Mouse (Mus musculus): ENCODE data around the gene Arhgef17.

DNA sequence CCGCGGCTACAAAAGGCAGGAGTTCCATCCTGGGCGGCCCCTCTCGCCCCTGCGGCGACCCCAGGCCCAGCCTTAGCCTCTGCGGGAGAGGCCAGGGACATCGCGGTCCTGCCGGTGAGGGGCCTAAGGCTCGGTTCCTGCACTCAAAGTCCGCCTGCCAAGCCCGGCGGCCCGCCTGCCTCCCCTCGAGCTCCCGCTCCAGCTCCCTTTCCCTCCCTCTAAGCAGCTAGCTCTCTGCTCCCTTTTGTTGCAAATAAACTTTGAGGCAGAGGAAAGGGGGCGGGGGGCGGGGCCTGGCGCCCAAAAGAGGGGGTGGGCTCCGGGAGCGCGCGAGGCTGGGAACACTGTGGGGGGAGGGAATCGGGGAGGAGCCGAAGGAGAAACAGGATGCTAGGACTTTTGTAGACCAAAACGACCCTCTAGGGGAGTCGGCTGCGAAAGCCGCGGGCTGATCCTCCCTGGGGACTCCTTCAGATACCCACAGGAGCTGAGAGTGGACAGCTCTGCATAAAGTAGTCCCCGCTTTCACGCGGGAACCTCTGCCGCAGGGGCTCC lies at the start of gene Arhgef17:
- TF ChIP-seq CTCF (IDR thresholded peaks at IDR 0.05; ENCODE audit: borderline replicate concordance, control insufficient read depth, extremely low read depth, insufficient read depth, low read length, poor library complexity): no peak
- no peak for TF ChIP-seq POLR2A (IDR thresholded peaks at IDR 0.05; ENCODE audit: control insufficient read depth, extremely low read depth, insufficient read depth, low read length, poor library complexity)
